Mouse (Mus musculus) G1E-ER4 (cell line): Measurements from ENCODE around the gene Slc34a2. TPM values are rescaled to one million over a fixed set of nuclear protein-coding genes. Genes with fewer than 3 reads are reported as not detected.

ENCODE experiments used
- GATA1 ChIP-seq: IDR thresholded peaks from one replicate; pipeline ENCODE4 v1.8.0; 2012; ENCODE audit warnings: low read length, inconsistent platforms
- polyA plus RNA-seq: library from polyadenylated mRNA; stranded (reverse); fragments of >175 nt; gene quantifications from 2 replicates; pipeline ENCODE4 v1.2.3, GENCODE M21; 2012

The Slc34a2 gene
- polyA plus RNA-seq, 1 experiment, result not detected

DNA sequence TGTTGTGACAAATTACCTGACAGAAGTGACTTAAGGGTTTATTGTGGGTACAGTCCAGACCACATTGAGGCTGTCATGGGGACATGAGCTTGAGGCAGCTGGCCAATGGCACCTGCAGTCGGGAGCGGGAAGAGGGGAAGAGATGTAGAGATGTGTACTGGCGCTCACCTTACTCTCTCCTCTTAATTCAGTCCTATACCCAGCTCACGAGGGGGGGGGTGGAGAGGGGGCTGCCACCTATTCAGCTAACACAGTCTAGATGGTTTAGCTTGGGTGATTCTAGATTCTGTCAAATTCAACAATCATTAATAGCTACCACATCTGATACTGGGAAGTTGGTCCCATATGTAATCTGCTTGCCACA is 28.1 kb upstream of the Slc34a2 start:
- TF ChIP-seq GATA1, result no peak

DNA sequence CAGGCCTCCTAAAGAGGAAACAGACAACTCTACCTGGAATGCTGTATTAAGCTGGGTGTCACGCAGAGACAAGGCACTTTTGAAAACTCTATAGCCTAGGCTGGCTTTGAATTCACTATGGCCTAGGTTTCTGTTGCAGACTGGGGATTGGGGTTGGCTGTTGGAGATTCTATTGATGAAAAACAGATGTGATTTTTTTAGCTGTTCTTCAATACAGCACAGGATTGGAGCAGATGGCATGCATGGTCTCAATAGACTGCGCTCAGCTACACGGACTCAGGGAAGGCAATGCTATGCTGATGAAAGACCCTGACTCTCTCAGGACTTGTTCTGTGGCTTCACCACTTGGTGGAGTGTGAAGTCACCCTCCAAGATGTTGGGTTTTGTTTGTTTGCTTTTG is 26.6 kb upstream of the Slc34a2 start:
- TF ChIP-seq GATA1, result no peak

- no peak for TF ChIP-seq GATA1
These were observed 21.3 kb upstream of the Slc34a2 start for GRCm38 (mm10) chr5:53016606-53017005.

DNA sequence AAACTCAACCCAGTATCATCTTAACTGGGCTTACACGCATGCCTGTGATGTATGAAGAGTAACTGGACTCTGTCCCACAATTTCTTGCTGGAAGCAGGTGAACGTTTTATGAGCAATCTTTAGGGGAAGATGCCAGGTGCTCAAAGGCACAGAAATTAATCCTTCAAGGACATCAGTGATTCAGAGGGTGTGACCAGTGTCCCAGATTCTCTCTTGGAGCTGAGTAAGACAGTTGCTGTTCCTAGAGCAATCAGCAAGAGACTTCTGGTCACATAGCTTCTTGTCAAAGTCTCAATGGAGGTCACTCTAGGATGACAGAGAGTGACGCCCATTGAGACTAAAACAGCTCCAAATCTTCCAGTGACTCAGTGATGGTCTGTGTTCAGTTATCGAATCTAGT is 19.6 kb upstream of the Slc34a2 start:
- TF ChIP-seq GATA1, result no peak

- no peak for TF ChIP-seq GATA1
These were observed 14.4 kb upstream of the Slc34a2 start for GRCm38 (mm10) chr5:53023432-53023831.

DNA sequence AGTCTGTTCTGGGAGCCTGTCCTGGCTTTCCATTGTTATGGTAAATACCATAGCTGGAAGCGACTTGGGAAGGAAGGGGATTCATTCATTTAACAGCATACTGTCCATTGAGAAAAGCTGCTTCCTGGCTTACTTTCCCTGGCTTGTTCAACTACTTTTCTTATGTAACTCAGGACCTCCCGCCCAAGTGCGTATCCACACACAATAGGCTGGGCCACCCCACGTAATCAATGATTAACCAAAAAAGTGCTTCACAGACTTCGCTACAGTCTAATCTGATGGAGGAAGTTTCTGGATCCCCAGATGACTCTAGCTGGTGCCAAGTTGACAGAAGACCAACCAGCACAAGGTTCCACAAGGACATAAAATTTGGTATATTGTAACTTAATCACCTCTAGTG is 14.0 kb upstream of the Slc34a2 start:
- TF ChIP-seq GATA1, result no peak

DNA sequence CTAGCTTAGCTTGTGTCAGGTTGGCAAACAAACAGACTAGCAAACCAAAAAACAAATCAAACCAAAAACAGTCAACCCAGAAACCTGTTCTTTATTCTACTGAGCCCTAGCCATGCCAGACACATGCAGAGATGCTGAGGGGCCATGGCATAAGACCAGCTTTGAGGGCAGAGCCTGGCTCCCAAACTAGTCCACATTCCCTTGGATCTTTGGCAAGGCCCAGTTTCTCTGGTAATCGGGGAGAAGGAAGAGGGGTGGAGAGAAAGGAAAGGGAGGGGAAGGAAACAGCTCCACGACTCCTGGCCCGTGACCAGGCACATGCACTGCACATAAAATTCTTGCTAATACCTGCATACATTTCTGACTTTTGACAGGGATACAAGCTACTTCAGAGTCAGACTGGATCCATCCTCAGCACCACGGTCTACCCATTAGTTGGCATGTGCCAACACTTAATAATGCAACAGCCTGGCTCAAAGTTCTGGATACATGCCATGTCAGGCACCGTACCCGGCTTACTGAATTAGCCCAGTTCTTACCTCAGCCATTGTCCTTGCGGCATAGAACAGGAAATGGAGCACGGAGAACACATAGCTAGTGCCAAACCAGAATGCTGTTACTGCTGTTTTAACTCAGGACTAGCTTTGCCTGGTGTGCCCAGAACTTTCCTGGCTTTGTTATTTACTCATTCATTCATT is 12.5 kb upstream of the Slc34a2 start:
- no peak for TF ChIP-seq GATA1

- TF ChIP-seq GATA1, result no peak
These were observed 6.5 kb upstream of the Slc34a2 start for GRCm38 (mm10) chr5:53031346-53031745.

GRCm38 (mm10) chr5:53042034-53042748 is 4.3 kb downstream of the Slc34a2 start:
- no peak for TF ChIP-seq GATA1

- no peak for TF ChIP-seq GATA1
These were observed 5.0 kb downstream of the Slc34a2 start for GRCm38 (mm10) chr5:53042771-53043371.

GRCm38 (mm10) chr5:53043716-53044115 is 5.8 kb downstream of the Slc34a2 start:
- TF ChIP-seq GATA1, result no peak

DNA sequence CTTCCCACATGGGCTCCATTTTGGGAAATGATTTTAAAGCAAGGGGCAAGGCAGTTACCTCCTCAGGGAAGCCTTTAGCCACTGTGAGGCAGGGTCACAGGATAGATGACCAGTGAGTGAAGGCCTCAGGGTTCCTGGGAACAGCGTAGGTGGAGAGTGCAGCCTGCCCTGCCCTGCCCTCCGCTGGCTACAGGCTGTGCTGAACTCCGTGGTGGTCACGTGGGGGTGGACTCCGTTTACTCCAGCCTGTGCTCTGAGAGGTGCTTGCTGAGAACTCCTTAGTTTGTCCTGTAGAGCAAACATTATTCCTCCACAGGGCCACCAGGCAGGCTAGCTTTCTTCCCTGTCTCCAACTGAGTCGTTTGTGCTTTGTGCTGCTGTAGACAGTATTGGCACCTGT is 10.1 kb downstream of the Slc34a2 start:
- TF ChIP-seq GATA1, result no peak

DNA sequence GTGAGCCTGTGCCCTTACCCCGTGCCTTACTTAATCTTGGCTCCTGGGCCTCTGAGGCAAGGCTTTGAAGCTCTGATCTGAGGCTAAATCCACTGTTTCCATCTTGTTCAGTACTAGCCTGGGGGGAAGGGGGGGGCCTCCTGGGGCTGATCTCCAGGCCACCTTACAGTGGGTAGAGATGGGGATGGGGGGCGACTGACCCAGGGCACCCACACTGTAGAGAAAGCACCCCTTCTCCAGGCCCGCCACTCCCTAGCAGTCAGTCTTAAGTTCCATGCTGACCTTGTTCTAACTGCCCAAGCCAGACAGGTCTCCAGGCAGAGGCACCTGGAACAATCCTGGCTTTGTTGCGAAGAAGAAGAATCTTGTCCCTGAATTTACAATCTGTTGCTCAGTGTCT is 10.7 kb downstream of the Slc34a2 start:
- no peak for TF ChIP-seq GATA1

- no peak for TF ChIP-seq GATA1
These were observed 11.2 kb downstream of the Slc34a2 start for GRCm38 (mm10) chr5:53049046-53049445.

DNA sequence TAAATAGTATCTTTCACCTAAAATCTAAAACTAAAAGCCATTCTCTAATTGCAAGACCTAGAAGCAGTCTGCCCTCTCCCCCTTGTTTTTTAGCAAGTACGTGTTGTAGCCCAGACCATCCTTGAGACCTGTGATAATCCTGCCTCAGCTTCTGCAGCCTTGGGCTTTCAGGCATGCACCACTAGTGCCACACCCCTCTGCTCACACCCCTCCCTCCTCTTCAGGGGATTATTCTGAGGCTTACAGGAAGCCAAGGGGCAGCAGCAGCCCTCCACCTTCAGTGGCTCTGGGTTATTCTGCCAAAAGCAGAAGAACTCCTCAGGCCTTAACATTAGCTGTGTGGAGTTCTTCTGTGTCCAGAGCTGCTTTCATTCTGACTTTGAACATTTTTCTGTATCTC is 13.1 kb downstream of the Slc34a2 start:
- no peak for TF ChIP-seq GATA1

DNA sequence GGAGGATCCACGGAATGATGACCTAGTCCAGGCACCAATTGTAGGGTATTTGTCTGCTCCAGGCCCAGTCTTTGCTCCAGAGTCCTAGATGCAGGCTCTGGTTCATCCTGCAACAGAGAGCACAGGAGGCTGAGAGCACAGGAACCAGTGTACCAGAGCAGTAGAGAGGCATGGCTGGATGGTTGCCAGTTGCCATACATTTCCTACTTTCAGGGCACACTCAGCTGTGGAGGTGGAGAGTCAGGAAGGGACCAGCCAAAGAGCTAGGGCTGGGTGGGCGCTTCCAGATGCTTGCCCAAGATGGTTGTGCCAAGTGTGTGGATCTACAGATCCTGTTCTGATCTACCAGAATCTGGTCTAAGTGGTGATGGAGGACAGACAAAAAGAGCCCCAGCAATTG is 15.4 kb downstream of the Slc34a2 start:
- no peak for TF ChIP-seq GATA1
